7 mouse cellular contexts compared by ENCODE assay signal in the genomic region with DNA sequence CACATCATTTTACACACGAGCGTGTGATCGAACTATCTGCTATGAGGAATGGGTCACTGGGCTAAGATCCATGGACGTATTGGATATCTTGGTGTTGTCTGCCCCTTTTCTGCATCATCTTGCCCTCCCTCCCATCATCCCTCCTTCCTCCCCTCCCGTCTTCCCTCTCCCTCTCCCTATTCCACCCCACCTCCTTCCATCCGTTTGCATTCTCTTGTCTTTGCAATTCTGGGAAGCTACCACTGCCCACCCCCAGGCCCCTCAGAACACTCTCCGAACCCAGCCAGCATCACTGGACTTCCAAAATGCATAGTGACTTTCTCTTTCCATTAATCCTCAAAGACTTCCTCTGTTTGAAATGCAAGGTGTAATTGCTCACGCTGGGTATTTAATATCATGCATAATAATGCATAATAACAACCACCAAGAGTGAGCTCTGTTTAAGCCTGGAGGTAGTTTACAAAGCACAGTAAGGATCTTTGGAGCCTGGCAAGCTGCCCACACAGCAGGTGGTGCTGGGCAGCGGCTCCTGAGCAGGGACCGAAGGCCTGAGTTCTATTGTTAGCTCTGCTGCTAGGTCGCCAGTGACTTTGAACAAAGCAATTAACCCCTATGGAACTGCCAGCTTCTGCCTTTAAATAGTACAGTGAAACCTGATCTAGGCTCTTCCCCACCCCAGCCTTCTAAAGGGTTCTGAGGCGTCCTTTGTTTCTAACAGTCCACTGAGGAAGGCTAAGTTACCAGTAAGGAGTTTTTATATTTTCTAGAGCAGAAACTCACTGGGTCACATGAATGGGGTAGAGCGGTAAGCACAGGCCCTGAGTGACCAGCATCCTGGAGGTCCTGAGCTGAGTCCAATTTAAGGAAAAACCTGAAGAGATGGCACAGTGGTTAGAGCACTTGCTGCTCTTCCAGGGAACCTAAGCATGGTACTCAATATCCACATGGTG. TPM values are rescaled to one million over a fixed set of nuclear protein-coding genes. Genes with fewer than 3 reads are reported as not detected.
DNase-seq lines count a peak whose midpoint lies in the region; ATAC-seq and TF ChIP-seq lines count a peak whose summit lies in the region.

No protein-coding gene starts in this region.

- peak overlapping the region; percentile 37 for H3K4me2 ChIP-seq in heart, embryonic 14.5 days (ENCODE audit: low read length)
- H3K4me2 ChIP-seq in myocyte (ENCODE audit: low read depth): peak overlapping the region; percentile 2

- peak; percentile 80 for DNase-seq in brain, adult 2 months (ENCODE audit: low read depth, low spot score)
- DNase-seq in cerebellum, postnatal 25 days: peak; percentile 81 to 88
- peak; percentile 84 for DNase-seq in kidney, postnatal 10 days
- no peak for DNase-seq in thymus, postnatal 0 days (ENCODE audit: low spot score)
- no peak for DNase-seq in thymus, adult 2 months

- H3ac ChIP-seq in myocyte (ENCODE audit: control insufficient read depth, insufficient read length): no peak overlapping the region

- peaks cover 12 to 22% of the 10 kb centered on the region in 2 experiments for H3K4me1 ChIP-seq in heart, embryonic 14.5 days (ENCODE audit: control insufficient read depth in 2 of 2, insufficient read depth in 2 of 2, low read length in 2 of 2)
- H3K4me1 ChIP-seq in thymus, adult 2 months (replicated peaks; ENCODE audit: control insufficient read depth, insufficient read depth, low read length): 0 out of 2 replicates have a peak, but pooled peaks cover 2% of the 10 kb centered on the region

- H3K4me3 ChIP-seq in heart, embryonic 14.5 days (ENCODE audit: control insufficient read depth in 1 of 2, insufficient read depth in 1 of 2, low read depth in 1 of 2, low read length in 2 of 2): no peak overlapping the region
- no peak overlapping the region for H3K4me3 ChIP-seq in myocyte
- no peak overlapping the region for H3K4me3 ChIP-seq in thymus, adult 2 months (ENCODE audit: control insufficient read depth, insufficient read depth, low read length)

- TF ChIP-seq POLR2A in myocyte (IDR thresholded peaks at IDR 0.05; ENCODE audit: insufficient read length, low read depth): no peak
- no peak for TF ChIP-seq POLR2A in thymus, adult 2 months (IDR thresholded peaks at IDR 0.05; ENCODE audit: control insufficient read depth, extremely low read depth, insufficient read depth, low read length, poor library complexity)

- no peaks in the 10 kb centered on the region for H3K79me2 ChIP-seq in myocyte (ENCODE audit: control insufficient read depth, insufficient read depth)

- TF ChIP-seq CTCF in thymus, adult 2 months (IDR thresholded peaks at IDR 0.05; ENCODE audit: borderline replicate concordance, control insufficient read depth, extremely low read depth, insufficient read depth, low read length, poor library complexity): no peak

- H3K9ac ChIP-seq in heart, embryonic 14.5 days (ENCODE audit: low read length): no peak overlapping the region

- H3K9me3 ChIP-seq in heart, embryonic 14.5 days (ENCODE audit: control insufficient read depth, low read length): no peaks in the 10 kb centered on the region

- no peaks in the 10 kb centered on the region for H3K36me3 ChIP-seq in heart, embryonic 14.5 days (ENCODE audit: control insufficient read depth, insufficient read depth, low read length)
- H3K36me3 ChIP-seq in myocyte (ENCODE audit: control insufficient read depth, insufficient read depth): no peaks in the 10 kb centered on the region
- no peaks in the 10 kb centered on the region for H3K36me3 ChIP-seq in thymus, adult 2 months (ENCODE audit: control insufficient read depth, insufficient read depth, low read length)

- ATAC-seq in heart, embryonic 14.5 days (ENCODE audit: insufficient number of reproducible peaks, insufficient read depth, low FRiP score, low read depth): peak; percentile 73

- H3K27ac ChIP-seq in heart, embryonic 14.5 days (replicated peaks in 1 of 2; ENCODE audit: control insufficient read depth in 1 of 2, insufficient read depth in 1 of 2, low read depth in 2 of 2, low read length in 2 of 2): peak overlapping the region; percentile 79 to 90
- no peak overlapping the region for H3K27ac ChIP-seq in thymus, adult 2 months (ENCODE audit: control insufficient read depth, insufficient read depth, low read length)

- WGBS in heart, embryonic 14.5 days: 40% methylated on average over 13 of the region's 13 CpGs
- WGBS in thymus, adult 2 months: 89% methylated on average over 13 of the region's 13 CpGs

- H3K27me3 ChIP-seq in heart, embryonic 14.5 days (ENCODE audit: control insufficient read depth, insufficient read depth, low read length): no peaks in the 10 kb centered on the region
- H3K27me3 ChIP-seq in myocyte (ENCODE audit: control insufficient read depth, insufficient read depth, insufficient read length): no peaks in the 10 kb centered on the region
- H3K27me3 ChIP-seq in thymus, adult 2 months (ENCODE audit: control insufficient read depth, insufficient read depth, low read length): no peaks in the 10 kb centered on the region

TF ChIP-seq in myocyte, 11 proteins besides CTCF, POLR2A, EP300 and RAD21:
- TF ChIP-seq MYOD1 (IDR thresholded peaks at IDR 0.05; ENCODE audit: control insufficient read depth in 1 of 3, insufficient read length in 2 of 3, low read depth in 2 of 3) (peak in 2 of 3 experiments; percentile 68 to 91), MYOG (IDR thresholded peaks at IDR 0.05; ENCODE audit: control insufficient read depth in 1 of 3, insufficient read depth in 1 of 3, insufficient read length in 2 of 3, low read depth in 2 of 3) (peak; percentile 16 to 82 (median 65)), REST (IDR thresholded peaks at IDR 0.05; ENCODE audit: insufficient read depth, insufficient read length) (no peak), TCF3 (IDR thresholded peaks at IDR 0.05; ENCODE audit: insufficient read length, low read depth) (no peak)

RNA-seq across cellular contexts. Expression of a gene that starts 10.9 kb away (rescaled TPM):
- polyA plus RNA-seq in heart, embryonic 14.5 days (2014; fragmentation: Nextera tagmentation; extraction: Ambion mirVana): 10.3 and 11.0 TPM in 2 replicates
- 0.10 TPM for polyA plus RNA-seq in myocyte (2012; fragmentation: generic; extraction: Trizol)
- 0.86 and 1.2 TPM in 2 replicates for polyA plus RNA-seq in thymus, postnatal 0 days (2015; fragmentation: Nextera tagmentation; extraction: Ambion mirVana)
- polyA plus RNA-seq in thymus, adult 2 months (2012; rRNA removed): 0.15 and 0.38 TPM in 2 replicates

RNA-seq across cellular contexts. Expression of a gene that starts 15.8 kb away (rescaled TPM):
- polyA plus RNA-seq in heart, embryonic 14.5 days (2014; fragmentation: Nextera tagmentation; extraction: Ambion mirVana): 34.4 and 34.8 TPM in 2 replicates
- polyA plus RNA-seq in myocyte (2012; fragmentation: generic; extraction: Trizol): 5.9 TPM
- polyA plus RNA-seq in thymus, postnatal 0 days (2015; fragmentation: Nextera tagmentation; extraction: Ambion mirVana): 72.9 and 82.1 TPM in 2 replicates
- 7.9 and 10.2 TPM in 2 replicates for polyA plus RNA-seq in thymus, adult 2 months (2012; rRNA removed)

RNA-seq across cellular contexts. Expression of a gene that starts 35.9 kb away (rescaled TPM):
- 56.2 and 61.7 TPM in 2 replicates for polyA plus RNA-seq in heart, embryonic 14.5 days (2014; fragmentation: Nextera tagmentation; extraction: Ambion mirVana)
- 17.1 TPM for polyA plus RNA-seq in myocyte (2012; fragmentation: generic; extraction: Trizol)
- 116 and 118 TPM in 2 replicates for polyA plus RNA-seq in thymus, postnatal 0 days (2015; fragmentation: Nextera tagmentation; extraction: Ambion mirVana)
- 4.4 and 7.0 TPM in 2 replicates for polyA plus RNA-seq in thymus, adult 2 months (2012; rRNA removed)

Comparison
In these comparisons a context has a peak if more than half of its experiments do, and no peak if none do; other contexts are left out.
1. DNase-seq: peak in brain, adult 2 months (single experiment), cerebellum, postnatal 25 days (2 of 2) and kidney, postnatal 10 days (single experiment); none in thymus, postnatal 0 days (single experiment) and thymus, adult 2 months (single experiment).